Mouse (Mus musculus): ENCODE measurements around the gene 1700022I11Rik.
"Not testable (repeated sequence)": the region's sequence is repeated elsewhere in the genome, so short reads cannot be mapped to it uniquely, and the experiment has no call there.

Gene 1700022I11Rik

DNA sequence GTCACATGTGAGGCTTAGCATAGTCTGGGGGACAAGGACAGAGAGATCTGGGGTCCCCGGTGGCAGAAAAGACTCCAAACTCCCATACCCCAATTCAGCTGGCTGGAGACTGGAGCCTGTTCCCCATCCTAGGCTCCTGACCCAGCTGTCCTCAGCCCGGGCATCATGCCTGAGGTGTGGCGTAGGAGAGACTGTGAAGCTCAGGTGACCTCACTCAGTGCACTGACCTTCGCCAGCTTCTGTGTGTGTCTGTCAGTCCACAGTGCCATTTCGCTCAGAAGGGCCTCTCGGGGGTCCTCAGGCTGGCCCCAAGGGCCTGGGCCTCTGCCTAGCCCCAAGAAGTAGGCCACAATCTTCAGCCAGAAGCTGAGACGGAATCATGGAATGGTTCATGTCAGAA is 16.8 kb upstream of the 1700022I11Rik start:
- DNase-seq = no peak

DNA sequence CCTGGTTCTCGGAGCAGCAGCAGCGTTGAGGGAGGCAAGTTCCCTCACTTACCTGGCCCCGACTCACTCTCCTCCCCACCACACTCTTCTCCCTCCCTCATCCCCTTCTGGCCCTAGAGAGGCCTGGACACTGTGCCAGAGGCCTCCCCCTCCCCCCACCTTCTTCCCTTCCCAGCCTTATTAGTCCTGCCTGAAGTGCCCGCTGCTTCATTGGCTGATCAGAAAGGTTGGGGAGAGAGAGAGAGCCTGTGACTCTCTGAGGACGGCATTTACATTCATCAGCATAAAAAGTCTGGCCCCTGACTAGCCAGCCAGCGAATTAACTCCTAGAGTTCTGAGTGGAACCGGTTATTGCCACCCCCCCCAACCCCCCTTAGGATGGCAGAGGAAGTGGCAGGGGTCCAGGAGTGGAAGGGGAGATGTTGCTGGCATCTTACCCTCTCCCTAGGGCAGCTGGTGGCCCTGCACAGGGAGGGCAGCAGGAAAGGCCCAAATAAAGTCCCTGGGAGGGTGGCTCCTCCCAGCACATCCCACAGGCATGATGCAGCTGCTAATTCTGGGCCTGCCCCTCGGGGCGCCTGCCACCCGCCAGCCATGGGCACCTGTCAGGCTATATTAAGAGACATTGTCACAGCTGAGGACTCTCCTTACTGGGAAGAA is 15.8 kb upstream of the 1700022I11Rik start:
- peak; percentile 46 for DNase-seq

GRCm38 (mm10) chr4:42954297-42954696 is 15.1 kb upstream of the 1700022I11Rik start:
- peak; percentile 84 for DNase-seq

DNA sequence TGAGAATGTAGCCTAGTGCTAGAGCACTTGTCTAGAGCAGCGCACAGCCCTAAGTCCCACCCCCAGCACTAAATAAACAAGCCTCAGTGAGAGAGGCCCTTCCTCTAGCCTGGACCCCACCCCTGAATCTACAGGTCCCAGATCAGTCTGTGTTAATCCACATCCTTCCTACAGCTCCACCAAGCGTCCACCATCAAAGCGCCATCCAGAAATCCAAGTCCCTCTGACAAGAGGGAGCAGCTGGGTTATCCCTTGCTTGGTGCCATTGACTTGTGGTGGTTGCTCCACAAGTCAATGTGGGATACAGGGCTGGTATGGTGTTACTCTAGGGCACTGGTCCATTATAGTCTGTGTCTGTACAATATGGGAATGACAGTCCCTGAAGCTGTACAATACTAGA is 14.2 kb upstream of the 1700022I11Rik start:
- DNase-seq = no peak

DNA sequence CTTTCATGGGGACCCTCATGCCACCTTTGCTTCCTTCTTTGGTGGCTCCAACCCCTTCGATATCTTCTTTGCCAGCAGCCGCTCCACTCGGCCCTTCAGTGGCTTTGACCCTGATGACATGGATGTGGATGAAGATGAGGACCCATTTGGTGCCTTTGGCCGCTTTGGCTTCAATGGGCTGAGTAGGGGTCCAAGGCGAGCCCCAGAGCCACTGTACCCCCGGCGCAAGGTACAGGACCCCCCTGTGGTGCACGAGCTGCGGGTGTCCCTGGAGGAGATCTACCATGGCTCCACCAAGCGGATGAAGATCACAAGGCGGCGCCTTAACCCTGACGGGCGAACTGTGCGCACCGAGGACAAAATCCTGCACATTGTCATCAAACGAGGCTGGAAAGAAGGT is 12.8 kb upstream of the 1700022I11Rik start:
- DNase-seq = no peak

- DNase-seq = no peak
These were observed 12.1 kb upstream of the 1700022I11Rik start for GRCm38 (mm10) chr4:42957306-42957705.

DNA sequence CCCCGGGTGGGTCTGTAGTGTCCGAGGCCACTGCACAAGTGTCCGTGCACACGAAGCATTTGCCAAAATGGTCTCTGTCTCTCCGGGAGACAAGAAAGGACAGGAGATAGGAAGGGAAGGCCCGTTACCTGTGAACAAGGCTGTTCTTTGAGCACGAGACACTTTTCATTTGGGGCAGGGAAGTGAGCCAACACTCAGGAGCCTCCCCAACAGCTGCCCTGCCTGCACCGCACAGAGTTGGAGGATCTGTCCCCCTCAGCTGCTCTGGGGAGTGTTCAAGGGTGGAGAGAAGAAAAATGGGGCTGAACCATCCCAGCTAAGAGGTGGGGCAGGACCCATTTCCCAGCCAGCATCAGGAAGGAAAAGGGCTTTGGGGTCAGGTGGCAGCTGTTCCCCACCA is 11.4 kb upstream of the 1700022I11Rik start:
- no peak for DNase-seq

GRCm38 (mm10) chr4:42958942-42959341 is 10.5 kb upstream of the 1700022I11Rik start:
- DNase-seq = no peak

- DNase-seq = no peak
These were observed 10.0 kb upstream of the 1700022I11Rik start for GRCm38 (mm10) chr4:42959382-42959781.

DNA sequence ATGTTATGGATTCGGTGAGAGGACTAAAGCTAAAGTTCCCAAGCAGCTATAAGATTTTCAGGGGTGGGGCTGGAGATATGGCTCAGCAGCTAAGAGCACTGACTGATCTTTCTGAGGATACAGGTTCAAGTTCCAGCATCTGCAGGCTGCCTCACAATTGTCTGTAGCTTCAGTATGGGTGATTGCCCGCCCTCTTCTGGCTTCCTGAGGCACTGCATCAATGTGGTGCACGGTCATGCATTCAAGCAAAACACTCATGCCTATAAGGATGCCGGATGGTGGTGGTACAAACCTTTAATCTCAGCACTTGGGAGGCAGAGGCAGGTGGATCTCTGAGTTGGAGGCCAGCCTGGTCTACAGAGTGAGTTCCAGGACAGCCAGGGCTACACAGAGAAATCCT is 7.8 kb upstream of the 1700022I11Rik start:
- DNase-seq = peak; percentile 51

- no peak for DNase-seq
These were observed 5.9 kb upstream of the 1700022I11Rik start for GRCm38 (mm10) chr4:42963480-42963879.

GRCm38 (mm10) chr4:42965039-42965719 is 4.2 kb upstream of the 1700022I11Rik start:
- DNase-seq = peak; percentile 51

GRCm38 (mm10) chr4:42972952-42973351 is 3.5 kb downstream of the 1700022I11Rik start:
- no peak for DNase-seq

GRCm38 (mm10) chr4:42973868-42974267 is 4.5 kb downstream of the 1700022I11Rik start:
- no peak for DNase-seq

DNA sequence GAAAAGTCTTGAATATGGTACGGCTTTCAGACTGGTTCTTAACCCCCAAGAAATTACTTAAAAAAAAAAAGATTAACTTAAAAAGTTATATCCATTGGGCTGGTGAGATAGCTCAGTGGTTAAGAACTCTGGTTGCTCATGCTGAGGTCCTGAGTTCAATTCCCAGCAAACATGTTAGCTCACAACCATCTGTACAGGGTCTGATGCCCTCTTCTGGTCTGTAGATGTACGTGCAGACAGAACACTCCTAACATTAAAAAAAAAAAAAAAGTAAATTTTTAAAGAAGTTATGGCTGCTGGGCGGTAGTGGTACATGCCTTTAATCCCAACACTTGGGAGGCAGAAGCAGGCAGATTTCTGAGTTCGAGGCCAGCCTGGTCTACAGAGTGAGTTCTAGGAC is 8.7 kb downstream of the 1700022I11Rik start:
- no peak for DNase-seq

DNA sequence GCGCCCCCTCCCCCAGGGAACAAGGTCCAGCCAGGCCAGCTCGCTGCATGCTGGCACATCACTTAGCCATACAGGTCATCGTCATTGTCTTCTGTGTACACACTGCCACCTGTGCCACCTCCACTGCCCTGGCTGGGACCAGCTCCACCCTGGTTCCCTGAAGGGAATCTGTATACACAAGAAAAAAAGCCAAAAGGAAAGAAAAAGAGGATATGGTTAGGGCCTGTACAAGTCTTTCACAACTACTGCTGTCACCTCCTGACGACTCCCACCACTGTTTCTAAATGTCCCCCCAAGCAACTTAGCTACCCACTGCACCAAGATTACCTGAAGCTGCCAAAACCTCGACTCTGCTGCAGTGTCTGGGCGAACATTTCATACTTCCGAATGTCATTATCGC is 11.1 kb downstream of the 1700022I11Rik start:
- DNase-seq = not testable (repeated sequence)

DNA sequence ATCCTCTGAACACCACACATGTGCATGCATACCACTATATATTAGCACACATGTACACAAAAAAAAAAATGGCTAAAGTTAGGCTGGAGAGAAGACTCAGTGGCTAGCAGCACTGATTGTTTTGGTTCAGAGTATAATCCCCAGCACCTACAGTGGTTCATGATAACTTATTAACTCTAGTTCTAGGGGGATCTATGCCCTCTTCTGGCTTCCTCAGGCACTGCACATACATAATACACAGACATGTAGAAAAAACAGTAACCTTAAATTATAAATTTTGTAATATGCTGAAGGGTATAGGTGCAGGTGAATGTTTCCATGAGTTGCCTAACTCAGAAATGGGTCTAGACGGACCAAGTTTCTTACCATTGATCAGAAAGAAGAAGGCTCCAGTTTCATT is 18.9 kb downstream of the 1700022I11Rik start:
- DNase-seq = no peak

DNA sequence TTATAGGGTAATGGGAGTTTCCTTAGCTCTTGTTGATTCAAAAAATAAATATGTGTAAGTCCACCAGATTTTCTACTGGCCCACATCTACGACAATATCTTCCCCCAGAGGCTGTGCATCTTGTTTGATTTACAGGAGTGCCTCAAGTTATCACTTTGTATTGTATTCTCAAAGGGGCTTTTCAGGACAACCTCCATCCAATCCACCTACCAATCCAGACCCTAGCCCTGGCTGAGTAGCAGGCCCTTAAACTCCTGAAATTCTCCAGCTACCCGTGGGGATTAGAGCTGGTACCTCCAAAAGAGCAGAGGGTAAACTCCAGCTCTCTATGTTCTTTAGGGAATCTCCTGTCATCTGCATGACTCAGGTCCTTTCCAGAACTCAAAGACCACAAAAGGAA is 28.6 kb downstream of the 1700022I11Rik start:
- DNase-seq = no peak

DNA sequence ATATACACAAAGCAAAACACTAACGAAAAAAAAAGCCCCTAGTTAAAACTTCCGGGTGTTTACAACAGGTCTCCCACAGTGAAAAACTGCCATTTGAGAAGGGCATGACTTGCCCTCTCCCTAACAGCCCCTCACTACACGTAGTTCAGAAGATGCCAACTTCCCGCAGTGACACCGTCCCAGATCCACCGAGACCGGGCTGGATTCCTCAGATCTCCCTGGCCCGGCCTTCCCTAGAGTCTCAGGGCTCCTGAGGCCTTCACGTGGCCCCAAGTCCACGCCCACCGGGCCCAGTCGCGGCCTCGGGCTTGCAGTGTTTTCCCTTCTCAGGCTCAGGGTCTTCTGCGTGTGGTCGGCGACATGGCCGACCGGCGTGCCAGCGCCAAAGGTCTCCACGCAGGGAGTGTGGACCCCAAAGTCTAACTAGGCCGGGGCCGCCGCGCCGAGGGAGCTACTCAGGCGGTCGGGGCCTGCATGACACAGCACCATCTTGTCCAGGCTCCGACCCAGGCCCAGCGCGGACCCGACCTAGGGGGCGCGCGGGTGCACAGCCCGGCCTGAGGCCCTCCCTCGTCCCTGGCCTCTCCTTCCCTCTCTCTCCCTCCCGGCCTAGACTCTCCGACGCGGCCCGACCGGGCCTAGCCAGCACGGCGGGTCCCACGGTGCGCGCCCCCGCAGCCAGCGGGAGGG is 30.2 kb downstream of the 1700022I11Rik start:
- DNase-seq = peak; percentile 65

- peak; percentile 98 for DNase-seq
These were observed 31.0 kb downstream of the 1700022I11Rik start, which contains the start of gene Vcp for GRCm38 (mm10) chr4:43000141-43000986. Gene Vcp, minus strand, starts transcription at chr4:43000507.

- DNase-seq = no peak
These were observed 31.9 kb downstream of the 1700022I11Rik start for GRCm38 (mm10) chr4:43001272-43001671.

DNA sequence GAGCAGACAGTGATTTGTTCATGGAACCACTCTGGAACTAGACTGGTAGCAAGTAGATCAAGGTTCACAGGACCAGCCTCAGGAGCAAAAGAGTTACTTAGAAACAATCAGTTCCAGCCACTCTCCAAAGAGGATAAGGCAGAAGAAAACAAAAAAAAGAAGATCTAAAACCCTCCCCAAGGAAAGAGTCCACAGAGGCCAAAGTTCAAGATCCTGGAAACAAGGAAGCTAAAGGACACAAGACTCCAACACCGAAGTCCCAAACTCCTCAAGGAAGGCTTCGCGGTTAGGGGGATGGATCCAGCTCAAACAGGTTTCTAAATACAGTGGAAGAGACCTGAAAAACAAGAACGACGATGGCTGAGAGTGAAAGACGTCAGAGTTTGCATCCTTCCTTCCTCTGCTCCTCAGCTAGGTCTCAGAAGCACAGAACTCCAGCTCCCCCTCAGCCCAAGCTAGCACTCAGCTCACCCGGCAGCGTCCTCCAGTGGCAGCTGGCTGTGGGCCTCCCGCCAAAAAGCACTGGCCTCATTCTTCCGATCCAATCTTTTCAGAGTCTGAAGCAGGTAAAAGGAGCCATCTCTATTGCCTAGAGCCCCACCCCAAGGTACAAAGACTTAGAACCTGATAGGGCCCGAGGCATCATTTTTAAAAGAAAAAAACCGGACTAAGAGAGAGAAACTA is 33.5 kb downstream of the 1700022I11Rik start:
- DNase-seq = no peak
